Mouse (Mus musculus) stomach, embryonic 14.5 days (tissue): ENCODE measurements around the gene Nfe2l1. TPM values are rescaled to one million over a fixed set of nuclear protein-coding genes. Genes with fewer than 3 reads are reported as not detected.
"Not testable (repeated sequence)": the region's sequence is repeated elsewhere in the genome, so short reads cannot be mapped to it uniquely, and the experiment has no call there.

Experiments used
- ATAC-seq: fragments of 200-750 bp; cut with Nextera tagmentation; 2 replicates; pipeline ENCODE4 v1.8.0; 2017; ENCODE audit warnings: low read depth, moderate TSS enrichment; ENCODE audit not compliant: insufficient number of reproducible peaks, insufficient read depth, low FRiP score
- H3K27ac ChIP-seq: fragments of 300-500 bp; sonication (generic); 2 replicates; pipeline ENCODE4 v1.5.1; 2014; ENCODE audit warnings: mild to moderate bottlenecking, low read length, moderate library complexity, mixed read lengths
- H3K27me3 ChIP-seq: fragments of 300-500 bp; sonication (generic); 2 replicates; pipeline ENCODE4 v1.6.1; 2014; ENCODE audit warnings: low read length, control low read depth, mixed read lengths; ENCODE audit not compliant: control insufficient read depth, insufficient read depth
- H3K36me3 ChIP-seq: fragments of 300-500 bp; sonication (generic); 2 replicates; pipeline ENCODE4 v1.6.1; 2014; ENCODE audit warnings: mild to moderate bottlenecking, control low read depth, low read length, moderate library complexity, mixed read lengths; ENCODE audit not compliant: control insufficient read depth, insufficient read depth
- H3K4me1 ChIP-seq: fragments of 300-500 bp; sonication (generic); 2 replicates; pipeline ENCODE4 v1.6.1; 2014; ENCODE audit warnings: low read length, control low read depth, mixed read lengths; ENCODE audit not compliant: control insufficient read depth, insufficient read depth
- H3K4me2 ChIP-seq: fragments of 300-500 bp; sonication (generic); replicated peaks from 2 replicates; pipeline ENCODE4 v1.6.1; 2014; ENCODE audit warnings: low read depth, low read length, control low read depth
- H3K4me3 ChIP-seq: fragments of 300-500 bp; sonication (generic); 2 replicates; pipeline ENCODE4 v1.5.1; 2014; ENCODE audit warnings: low read depth, low read length, control low read depth
- H3K9ac ChIP-seq: fragments of 300-500 bp; sonication (generic); replicated peaks from 2 replicates; pipeline ENCODE4 v1.6.1; 2014; ENCODE audit warnings: low read depth, mild to moderate bottlenecking, control low read depth, low read length, moderate library complexity, mixed read lengths
- H3K9me3 ChIP-seq: fragments of 300-500 bp; sonication (generic); 2 replicates; pipeline ENCODE4 v1.6.1; 2016; ENCODE audit warnings: low read depth, low read length, control low read depth; ENCODE audit not compliant: control insufficient read depth
- WGBS: fragments of 180-500 bp; shearing (Covaris S2); extraction: QIAGEN DNeasy Blood & Tissue Kit; methylation state at CpG from one replicate; pipeline ENCODE4 v1.1.7; 2014; 5-methylcytosine and 5-hydroxymethylcytosine counted together
- polyA plus RNA-seq: library from polyadenylated mRNA; unstranded; fragments of >200 nt; fragmentation: Nextera tagmentation; extraction: Ambion mirVana; gene quantifications from 2 replicates; pipeline ENCODE4 v1.2.1, GENCODE M21; 2014

Gene Nfe2l1
- polyA plus RNA-seq, 1 experiment from 2014 or later, result 30.4 TPM

GRCm38 (mm10) chr11:96818128-96818710, 11.5 kb downstream of the Nfe2l1 start:
- ATAC-seq, result no peak
- Histone ChIP-seq H3K27me3 (no peaks in the 10 kb centered on the region), H3K4me3 (no peak overlapping the region), H3K9me3 (no peaks in the 10 kb centered on the region), H3K27ac (no peak overlapping the region), H3K36me3 (peaks cover 68% of the 10 kb centered on the region), H3K4me1 (peaks cover 5% of the 10 kb centered on the region), H3K9ac (no peak overlapping the region), H3K4me2 (no peak overlapping the region)
- WGBS, result 82% methylated on average over 8 of the region's 8 CpGs

GRCm38 (mm10) chr11:96816979-96817378, 12.8 kb downstream of the Nfe2l1 start:
- no peak overlapping the region for H3K4me2 ChIP-seq
- no peaks in the 10 kb centered on the region for H3K4me1 ChIP-seq
- no peak overlapping the region for H3K4me3 ChIP-seq
- 81% methylated on average over 5 of the region's 5 CpGs for WGBS
- H3K27ac ChIP-seq, result no peak overlapping the region
- H3K9me3 ChIP-seq, result no peaks in the 10 kb centered on the region
- H3K36me3 ChIP-seq, result peaks cover 67% of the 10 kb centered on the region
- no peaks in the 10 kb centered on the region for H3K27me3 ChIP-seq
- no peak for ATAC-seq
- no peak overlapping the region for H3K9ac ChIP-seq

GRCm38 (mm10) chr11:96816494-96816893, 13.3 kb downstream of the Nfe2l1 start:
- Histone ChIP-seq H3K4me3 (no peak overlapping the region), H3K9me3 (no peaks in the 10 kb centered on the region), H3K27ac (no peak overlapping the region), H3K9ac (no peak overlapping the region), H3K27me3 (no peaks in the 10 kb centered on the region), H3K4me1 (no peaks in the 10 kb centered on the region), H3K4me2 (no peak overlapping the region), H3K36me3 (peaks cover 66% of the 10 kb centered on the region)
- 92% methylated on average over 1 of the region's 1 CpGs for whole genome bisulfite sequencing
- ATAC-seq, result no peak

- Histone ChIP-seq H3K9ac (no peak overlapping the region), H3K27ac (no peak overlapping the region), H3K4me3 (no peak overlapping the region), H3K36me3 (peaks cover 61% of the 10 kb centered on the region), H3K9me3 (no peaks in the 10 kb centered on the region), H3K27me3 (no peaks in the 10 kb centered on the region), H3K4me1 (no peaks in the 10 kb centered on the region), H3K4me2 (no peak overlapping the region)
- WGBS, result 93% methylated on average over 2 of the region's 2 CpGs
- no peak for ATAC-seq
These were observed 13.9 kb downstream of the Nfe2l1 start for GRCm38 (mm10) chr11:96815895-96816294.

GRCm38 (mm10) chr11:96814443-96814842, 15.3 kb downstream of the Nfe2l1 start:
- Histone ChIP-seq H3K27me3 (no peaks in the 10 kb centered on the region), H3K27ac (no peak overlapping the region), H3K9me3 (no peaks in the 10 kb centered on the region), H3K36me3 (peaks cover 56% of the 10 kb centered on the region), H3K9ac (no peak overlapping the region), H3K4me1 (no peaks in the 10 kb centered on the region), H3K4me2 (no peak overlapping the region), H3K4me3 (no peak overlapping the region)
- WGBS, result 85% methylated on average over 2 of the region's 2 CpGs
- ATAC-seq, result no peak

GRCm38 (mm10) chr11:96813920-96814319, 15.8 kb downstream of the Nfe2l1 start:
- no peak overlapping the region; the same call in 1 of the 2 replicates for H3K27ac ChIP-seq
- H3K4me3 ChIP-seq, result no peak overlapping the region
- no peak for ATAC-seq
- H3K9me3 ChIP-seq, result no peaks in the 10 kb centered on the region
- no peaks in the 10 kb centered on the region for H3K27me3 ChIP-seq
- H3K4me2 ChIP-seq, result no peak overlapping the region
- peaks cover 55% of the 10 kb centered on the region for H3K36me3 ChIP-seq
- WGBS, result 84% methylated on average over 5 of the region's 5 CpGs
- no peaks in the 10 kb centered on the region for H3K4me1 ChIP-seq
- H3K9ac ChIP-seq, result no peak overlapping the region

GRCm38 (mm10) chr11:96813455-96813854, 16.3 kb downstream of the Nfe2l1 start:
- H3K27ac ChIP-seq, result no peak overlapping the region; the same call in 1 of the 2 replicates
- H3K9me3 ChIP-seq, result no peaks in the 10 kb centered on the region
- peaks cover 55% of the 10 kb centered on the region for H3K36me3 ChIP-seq
- WGBS, result 81% methylated on average over 4 of the region's 4 CpGs
- no peak overlapping the region for H3K9ac ChIP-seq
- H3K27me3 ChIP-seq, result no peaks in the 10 kb centered on the region
- H3K4me1 ChIP-seq, result no peaks in the 10 kb centered on the region
- H3K4me3 ChIP-seq, result no peak overlapping the region
- no peak overlapping the region for H3K4me2 ChIP-seq
- ATAC-seq, result no peak

- H3K27ac ChIP-seq, result not testable (repeated sequence)
These were observed 18.6 kb downstream of the Nfe2l1 start for GRCm38 (mm10) chr11:96811188-96811587.

More at GRCm38 (mm10) chr11:96811188-96811587, 18.6 kb downstream of the Nfe2l1 start:
- peaks cover 45% of the 10 kb centered on the region for H3K36me3 ChIP-seq
- not testable (repeated sequence) for H3K9me3 ChIP-seq, H3K4me2 ChIP-seq, ATAC-seq, H3K9ac ChIP-seq, H3K4me3 ChIP-seq, H3K4me1 ChIP-seq, H3K27me3 ChIP-seq
- 80% methylated on average over 1 of the region's 1 CpGs for WGBS
